Mouse (Mus musculus) liver, embryonic 16.5 days (tissue): ENCODE measurements around the gene Plek. TPM values are rescaled to one million over a fixed set of nuclear protein-coding genes. Genes with fewer than 3 reads are reported as not detected.

ENCODE experiments used
- ATAC-seq: fragments of 200-750 bp; cut with Nextera tagmentation; 2 replicates; pipeline ENCODE4 v1.8.0; 2017; ENCODE audit warnings: low read depth, mild to moderate bottlenecking, moderate number of reproducible peaks, moderate library complexity
- H3K27ac ChIP-seq: fragments of 300-500 bp; sonication (generic); 2 replicates; pipeline ENCODE4 v1.5.1; 2014; ENCODE audit warnings: mild to moderate bottlenecking, low read length
- H3K27me3 ChIP-seq: fragments of 300-500 bp; sonication (generic); 2 replicates; pipeline ENCODE4 v1.6.1; 2014; ENCODE audit warnings: low read depth, low read length, mixed read lengths; ENCODE audit not compliant: control insufficient read depth, insufficient read depth
- H3K36me3 ChIP-seq: fragments of 300-500 bp; sonication (generic); 2 replicates; pipeline ENCODE4 v1.6.1; 2014; ENCODE audit warnings: mild to moderate bottlenecking; ENCODE audit not compliant: control insufficient read depth, insufficient read depth
- H3K4me1 ChIP-seq: fragments of 300-500 bp; sonication (generic); 2 replicates; pipeline ENCODE4 v1.6.1; 2014; ENCODE audit warnings: low read depth, low read length, mixed read lengths; ENCODE audit not compliant: control insufficient read depth
- H3K4me2 ChIP-seq: fragments of 300-500 bp; sonication (generic); 2 replicates; pipeline ENCODE4 v1.6.1; 2014; ENCODE audit warnings: low read depth, low read length, mixed read lengths
- H3K4me3 ChIP-seq: fragments of 300-500 bp; sonication (generic); 2 replicates; pipeline ENCODE4 v1.5.1; 2014; ENCODE audit warnings: low read depth, mild to moderate bottlenecking, low read length
- H3K9ac ChIP-seq: fragments of 300-500 bp; sonication (generic); 2 replicates; pipeline ENCODE4 v1.6.1; 2014; ENCODE audit warnings: low read depth, low read length
- H3K9me3 ChIP-seq: fragments of 300-500 bp; sonication (generic); replicated peaks from 2 replicates; pipeline ENCODE4 v1.6.1; 2016; ENCODE audit warnings: low read length; ENCODE audit not compliant: control insufficient read depth
- WGBS: fragments of 180-500 bp; shearing (Covaris S2); extraction: QIAGEN DNeasy Blood & Tissue Kit; methylation state at CpG from one replicate; pipeline ENCODE4 v1.1.7; 2014; ENCODE audit not compliant: insufficient replicate concordance; 5-methylcytosine and 5-hydroxymethylcytosine counted together
- polyA plus RNA-seq: library from polyadenylated mRNA; unstranded; fragments of >200 nt; fragmentation: Nextera tagmentation; extraction: Ambion mirVana; gene quantifications from 2 replicates; pipeline ENCODE4 v1.2.1, GENCODE M21; 2015

Gene Plek
- polyA plus RNA-seq, 1 experiment from 2014 or later, result 18.3 TPM

DNA sequence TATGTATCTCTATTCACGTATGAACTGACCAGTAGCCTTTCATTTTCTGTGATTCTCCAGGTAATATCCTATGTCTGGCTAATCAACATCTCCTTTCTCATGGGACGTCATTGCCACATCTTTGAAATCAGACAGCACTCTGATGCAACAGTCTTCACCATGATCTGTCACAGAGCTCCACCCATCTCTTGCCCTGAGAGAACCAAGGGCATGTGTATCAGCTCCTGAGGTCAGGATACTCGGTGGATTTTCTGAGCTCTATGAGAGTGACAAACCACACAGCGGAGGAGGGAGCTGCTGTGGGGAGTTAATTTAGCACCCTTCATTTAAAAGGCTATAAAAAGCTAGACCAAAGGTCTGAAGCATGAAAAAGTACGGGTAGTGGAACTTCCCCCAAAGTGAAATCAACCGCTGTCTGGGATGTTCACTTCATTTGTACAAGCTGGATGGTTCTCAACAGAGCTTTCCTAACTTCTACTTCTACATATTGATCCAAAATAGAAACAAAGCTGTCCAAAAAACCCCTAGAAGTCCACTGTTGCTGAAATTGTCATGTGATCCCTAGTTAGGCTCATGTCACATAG, 64.3 kb downstream of the Plek start:
- no peak overlapping the region for H3K4me2 ChIP-seq
- no peak overlapping the region for H3K27ac ChIP-seq
- 45% methylated on average over 6 of the region's 6 CpGs for whole genome bisulfite sequencing
- H3K9me3 ChIP-seq, result no peaks in the 10 kb centered on the region
- no peaks in the 10 kb centered on the region for H3K27me3 ChIP-seq
- no peak overlapping the region for H3K4me3 ChIP-seq
- no peak for ATAC-seq
- H3K36me3 ChIP-seq, result no peaks in the 10 kb centered on the region
- H3K9ac ChIP-seq, result no peak overlapping the region
- H3K4me1 ChIP-seq, result no peaks in the 10 kb centered on the region

DNA sequence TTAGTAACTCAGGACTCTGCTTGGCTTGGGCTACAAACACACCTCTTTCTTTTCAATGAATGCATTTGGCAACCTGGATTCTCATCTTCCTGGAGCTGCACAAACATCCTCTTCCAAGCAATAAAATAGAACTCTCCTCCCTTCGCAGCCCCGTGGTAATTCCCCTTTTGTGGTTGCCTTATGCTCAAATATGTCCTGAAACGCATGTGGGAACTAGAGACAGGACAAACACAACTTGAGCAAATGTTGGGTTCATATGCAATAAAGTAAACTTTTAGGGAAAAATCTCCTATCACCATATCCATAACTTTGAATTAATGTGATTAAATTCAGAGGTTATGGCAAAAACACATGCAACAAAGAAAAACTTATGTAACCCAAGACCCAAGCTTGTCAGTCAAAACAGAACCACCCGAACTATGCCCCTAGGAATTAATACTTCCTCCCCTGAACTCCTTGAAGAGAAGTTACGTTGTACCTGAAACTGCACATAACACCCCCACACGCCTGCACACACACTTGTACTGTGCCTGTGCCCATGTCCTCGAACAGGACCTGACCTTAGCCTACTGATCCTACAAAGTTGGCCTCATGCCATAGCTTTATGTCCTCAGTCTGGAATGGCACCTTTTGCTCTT, 65.5 kb downstream of the Plek start:
- no peak overlapping the region for H3K4me2 ChIP-seq
- no peaks in the 10 kb centered on the region for H3K36me3 ChIP-seq
- no peak overlapping the region for H3K27ac ChIP-seq
- H3K9ac ChIP-seq, result no peak overlapping the region
- 45% methylated on average over 7 of the region's 7 CpGs for WGBS
- no peak overlapping the region for H3K4me3 ChIP-seq
- no peak for ATAC-seq
- H3K27me3 ChIP-seq, result no peaks in the 10 kb centered on the region
- H3K9me3 ChIP-seq, result no peaks in the 10 kb centered on the region
- no peaks in the 10 kb centered on the region for H3K4me1 ChIP-seq

DNA sequence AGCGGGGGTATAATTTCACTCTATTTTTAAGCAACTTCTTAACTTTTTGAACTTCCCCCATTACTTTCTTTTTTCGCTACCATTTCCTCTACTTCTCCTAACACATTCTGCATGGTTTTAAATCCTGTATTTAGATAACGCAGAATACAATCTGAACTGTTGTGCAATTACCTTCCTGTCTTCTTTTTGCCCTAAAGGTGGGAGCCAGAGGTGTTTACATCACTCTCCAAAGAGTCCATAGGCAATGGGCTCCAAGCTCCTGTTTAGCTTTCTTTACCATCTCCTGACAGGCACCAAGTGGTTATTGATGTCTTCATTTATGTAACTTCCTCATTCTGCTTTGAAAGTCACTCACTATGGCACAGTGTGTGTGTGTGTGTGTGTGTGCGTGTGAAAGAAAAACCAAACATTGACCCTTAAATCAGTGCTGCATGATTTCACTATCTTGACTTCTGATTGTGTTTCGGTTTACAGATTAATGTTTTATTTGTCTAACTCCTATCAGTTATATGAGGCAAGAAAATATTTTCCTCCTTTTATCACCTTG, 73.9 kb downstream of the Plek start:
- 45% methylated on average over 5 of the region's 5 CpGs for WGBS
- no peak for ATAC-seq
- Histone ChIP-seq H3K4me1 (peaks cover 3% of the 10 kb centered on the region), H3K4me2 (no peak overlapping the region), H3K27me3 (no peaks in the 10 kb centered on the region), H3K27ac (no peak overlapping the region), H3K9ac (no peak overlapping the region), H3K4me3 (no peak overlapping the region), H3K36me3 (no peaks in the 10 kb centered on the region), H3K9me3 (no peaks in the 10 kb centered on the region)

DNA sequence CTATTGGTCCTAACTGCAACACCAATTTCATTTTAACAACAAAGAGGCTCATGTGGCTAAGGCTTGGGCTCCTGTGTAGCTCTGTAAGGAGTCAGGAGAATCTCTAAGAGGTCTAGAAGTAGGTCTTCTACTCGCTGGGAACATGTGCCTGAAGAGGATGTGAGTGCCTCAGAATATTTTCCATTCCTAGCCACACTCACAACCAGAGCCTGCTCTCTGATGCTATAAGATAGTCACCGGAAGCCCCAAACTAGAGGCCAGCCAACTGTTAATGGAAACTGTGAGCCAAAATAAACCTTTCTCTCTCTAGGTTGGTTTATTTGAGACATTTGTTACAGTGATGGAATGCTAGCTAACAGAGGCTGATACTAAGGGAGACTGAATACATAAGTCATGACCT, 74.6 kb downstream of the Plek start:
- H3K4me3 ChIP-seq, result no peak overlapping the region

DNA sequence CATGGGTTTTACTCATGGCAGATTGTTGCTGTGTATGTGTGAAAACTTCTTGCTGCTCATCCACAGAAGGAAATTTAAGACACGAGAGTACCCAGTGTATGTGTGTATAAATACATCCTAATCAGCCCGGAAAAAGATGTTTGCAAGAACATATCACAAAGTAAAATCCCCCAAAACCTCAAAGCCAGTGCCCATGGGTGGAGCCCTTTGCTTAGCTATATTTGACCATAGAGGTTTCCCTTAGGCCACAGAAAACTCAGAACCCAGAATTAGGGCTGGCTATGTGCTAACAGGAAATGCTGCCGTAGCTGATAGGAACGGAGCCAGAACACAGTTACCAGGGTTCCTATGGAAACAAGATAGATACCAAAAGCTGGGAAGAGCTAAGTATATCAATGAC, 75.2 kb downstream of the Plek start:
- H3K4me1 ChIP-seq, result peaks cover 3% of the 10 kb centered on the region
- no peaks in the 10 kb centered on the region for H3K27me3 ChIP-seq
- ATAC-seq, result peak; percentile 71
- no peaks in the 10 kb centered on the region for H3K9me3 ChIP-seq
- no peak overlapping the region for H3K4me3 ChIP-seq
- H3K27ac ChIP-seq, result no peak overlapping the region
- 9% methylated on average over 4 of the region's 4 CpGs for WGBS
- no peak overlapping the region for H3K9ac ChIP-seq
- H3K4me2 ChIP-seq, result no peak overlapping the region
- H3K36me3 ChIP-seq, result no peaks in the 10 kb centered on the region

More for the DNA sequence above, 74.6 kb downstream of the Plek start:
- no peaks in the 10 kb centered on the region for H3K36me3 ChIP-seq
- H3K27me3 ChIP-seq, result no peaks in the 10 kb centered on the region
- H3K4me1 ChIP-seq, result peaks cover 3% of the 10 kb centered on the region
- peak overlapping the region; percentile 18; the same call in 1 of the 2 replicates for H3K27ac ChIP-seq
- no peak for ATAC-seq
- H3K9ac ChIP-seq, result no peak overlapping the region
- H3K4me2 ChIP-seq, result no peak overlapping the region
- H3K9me3 ChIP-seq, result no peaks in the 10 kb centered on the region
- WGBS, result 40% methylated on average over 2 of the region's 2 CpGs

DNA sequence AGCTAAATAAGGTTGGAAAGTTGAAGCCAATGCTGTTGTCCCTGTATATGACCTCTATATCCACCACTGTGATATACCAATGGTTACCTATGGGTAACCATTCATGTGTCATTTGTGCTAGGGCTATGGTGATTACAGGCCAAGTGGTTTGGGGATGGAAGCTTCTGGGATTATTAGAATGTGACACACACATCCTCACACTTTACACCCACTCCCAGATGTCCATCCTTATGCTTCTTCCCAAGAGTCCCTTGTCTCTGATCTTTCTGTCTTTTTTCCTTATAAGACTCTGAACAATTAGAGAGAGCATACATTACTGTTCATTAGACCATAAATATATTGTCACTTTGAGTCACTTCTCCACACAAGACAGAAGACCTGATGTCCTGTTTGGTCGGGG, 79.1 kb downstream of the Plek start:
- WGBS, result 55% methylated on average over 1 of the region's 1 CpGs

DNA sequence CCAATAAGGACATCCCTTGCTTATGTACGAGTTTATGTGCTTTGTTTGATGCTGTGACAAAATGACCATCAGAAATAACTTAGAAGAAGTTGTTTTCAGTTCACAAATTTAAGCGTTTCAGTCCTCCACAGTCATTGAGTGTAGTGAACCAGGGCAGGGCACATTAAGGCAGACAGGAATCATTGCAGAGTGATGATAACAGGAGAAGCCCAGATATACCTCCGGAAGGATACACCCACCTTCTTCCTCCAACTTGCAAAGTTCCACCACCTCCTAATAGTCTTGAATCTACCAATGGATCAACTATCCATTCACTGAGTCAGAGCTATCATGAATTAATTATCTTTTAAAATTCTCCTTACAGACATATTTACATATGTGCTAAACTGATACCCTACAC, 80.2 kb downstream of the Plek start:
- Histone ChIP-seq H3K27me3 (no peaks in the 10 kb centered on the region), H3K9ac (no peak overlapping the region), H3K4me3 (no peak overlapping the region), H3K4me1 (peaks cover 2% of the 10 kb centered on the region), H3K27ac (no peak overlapping the region), H3K36me3 (no peaks in the 10 kb centered on the region), H3K9me3 (no peaks in the 10 kb centered on the region), H3K4me2 (no peak overlapping the region)
- WGBS, result 27% methylated on average over 3 of the region's 3 CpGs
- ATAC-seq, result no peak

More for the DNA sequence above, 79.1 kb downstream of the Plek start:
- no peak for ATAC-seq
- Histone ChIP-seq H3K9me3 (no peaks in the 10 kb centered on the region), H3K36me3 (no peaks in the 10 kb centered on the region), H3K27ac (no peak overlapping the region), H3K27me3 (no peaks in the 10 kb centered on the region), H3K4me3 (no peak overlapping the region), H3K9ac (no peak overlapping the region), H3K4me2 (no peak overlapping the region), H3K4me1 (peaks cover 3% of the 10 kb centered on the region)

DNA sequence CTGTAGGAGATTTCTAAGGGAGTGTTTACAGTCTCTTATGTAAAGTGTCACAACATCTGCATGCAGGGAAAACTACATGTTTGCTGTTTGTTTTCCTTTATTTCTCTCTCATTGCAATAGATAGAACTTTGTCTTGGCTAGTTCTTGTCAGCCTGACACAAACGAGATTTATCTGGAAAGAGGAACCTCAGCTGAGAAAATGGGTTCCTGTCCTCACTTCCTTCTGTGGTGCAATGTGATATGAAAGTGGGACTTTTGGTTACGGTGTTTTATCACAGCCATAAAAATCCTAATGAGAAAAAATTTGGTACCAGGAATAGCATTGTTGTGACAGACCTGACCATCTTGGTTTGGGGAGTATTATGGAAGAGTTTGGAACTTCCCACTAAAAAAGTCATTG, 82.5 kb downstream of the Plek start:
- Histone ChIP-seq H3K27ac (no peak overlapping the region), H3K27me3 (no peaks in the 10 kb centered on the region), H3K9ac (no peak overlapping the region), H3K9me3 (no peaks in the 10 kb centered on the region), H3K4me3 (no peak overlapping the region), H3K4me1 (no peaks in the 10 kb centered on the region), H3K4me2 (no peak overlapping the region), H3K36me3 (no peaks in the 10 kb centered on the region)
- whole genome bisulfite sequencing, result 13% methylated on average over 2 of the region's 2 CpGs
- no peak for ATAC-seq

DNA sequence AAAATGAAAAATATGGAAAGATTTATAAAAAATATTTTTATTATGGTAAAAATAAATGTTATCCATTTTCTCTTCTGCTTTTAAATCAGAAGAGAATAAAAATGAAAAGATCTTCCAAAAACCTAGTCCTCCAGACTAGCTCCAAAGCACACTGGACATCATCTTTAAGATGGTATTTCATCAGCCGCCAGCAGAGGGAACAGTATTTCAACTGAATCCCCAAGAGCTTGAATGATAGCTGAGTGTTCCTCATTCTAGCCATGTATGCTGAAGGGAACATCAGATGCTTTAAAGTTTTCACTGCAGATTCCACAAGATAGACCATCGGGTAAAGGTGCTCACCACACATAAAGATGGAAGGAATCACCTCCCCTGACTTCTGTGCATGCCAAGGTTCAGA, 84.4 kb downstream of the Plek start:
- WGBS, result 15% methylated on average over 2 of the region's 2 CpGs
- no peak for ATAC-seq

More for the DNA sequence above, 84.4 kb downstream of the Plek start:
- H3K36me3 ChIP-seq, result no peaks in the 10 kb centered on the region
- no peaks in the 10 kb centered on the region for H3K27me3 ChIP-seq
- H3K4me3 ChIP-seq, result no peak overlapping the region
- no peak overlapping the region for H3K9ac ChIP-seq
- H3K4me2 ChIP-seq, result no peak overlapping the region
- H3K9me3 ChIP-seq, result no peaks in the 10 kb centered on the region
- H3K27ac ChIP-seq, result no peak overlapping the region
- H3K4me1 ChIP-seq, result no peaks in the 10 kb centered on the region
